Mouse (Mus musculus) retina, postnatal 7 days (tissue): ENCODE measurements around the gene 3110040M04Rik.

Experiments used
- DNase-seq: peaks from one replicate; pipeline ENCODE4 v3.0.0-alpha.2; 2012; ENCODE audit warnings: low read depth, low spot score

3110040M04Rik gene

GRCm38 (mm10) chr1:151233756-151234155, 29.8 kb downstream of the 3110040M04Rik start:
- DNase-seq: no peak

DNA sequence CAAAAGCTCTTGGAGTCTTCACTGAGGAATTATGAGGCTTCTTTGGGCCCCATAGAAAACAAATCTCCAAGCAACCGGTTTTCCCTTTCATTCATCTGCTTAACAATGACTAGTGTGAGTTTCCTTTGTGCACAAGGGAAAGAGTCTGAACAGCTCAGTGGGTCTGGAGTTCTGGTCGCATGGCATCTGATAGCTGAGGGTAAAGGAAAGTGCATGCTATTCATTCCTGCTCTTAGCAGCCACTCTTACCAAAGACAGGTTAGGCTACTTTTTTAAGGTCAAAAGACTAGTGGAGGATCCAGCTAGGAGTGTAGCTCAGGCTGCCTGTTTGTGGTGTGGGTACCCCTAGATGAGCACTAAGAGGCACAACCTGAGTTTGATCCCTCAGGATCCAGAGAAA, 31.7 kb downstream of the 3110040M04Rik start:
- DNase-seq: no peak

GRCm38 (mm10) chr1:151236141-151236930, 32.4 kb downstream of the 3110040M04Rik start:
- no peak for DNase-seq

GRCm38 (mm10) chr1:151237780-151238179, 33.9 kb downstream of the 3110040M04Rik start:
- DNase-seq: no peak

DNA sequence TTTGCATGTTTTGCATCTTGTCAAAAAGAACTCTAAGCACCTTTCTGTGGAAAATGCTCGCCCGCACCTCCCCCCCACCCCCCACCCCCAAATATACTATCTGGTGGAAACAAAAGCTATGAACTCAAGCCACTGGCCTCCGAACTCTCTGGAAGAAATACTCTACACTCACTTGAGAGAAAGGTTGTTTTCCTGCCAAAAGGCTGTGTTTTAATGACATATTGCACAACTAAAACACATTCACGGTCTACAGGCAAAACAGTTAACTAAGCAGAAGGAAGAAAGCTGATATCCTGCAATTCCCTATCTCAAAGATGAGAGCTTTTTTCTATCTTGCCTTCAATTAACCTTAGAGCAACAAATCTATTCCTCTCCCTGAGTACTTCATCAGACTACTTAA, 39.4 kb downstream of the 3110040M04Rik start:
- DNase-seq: no peak

DNA sequence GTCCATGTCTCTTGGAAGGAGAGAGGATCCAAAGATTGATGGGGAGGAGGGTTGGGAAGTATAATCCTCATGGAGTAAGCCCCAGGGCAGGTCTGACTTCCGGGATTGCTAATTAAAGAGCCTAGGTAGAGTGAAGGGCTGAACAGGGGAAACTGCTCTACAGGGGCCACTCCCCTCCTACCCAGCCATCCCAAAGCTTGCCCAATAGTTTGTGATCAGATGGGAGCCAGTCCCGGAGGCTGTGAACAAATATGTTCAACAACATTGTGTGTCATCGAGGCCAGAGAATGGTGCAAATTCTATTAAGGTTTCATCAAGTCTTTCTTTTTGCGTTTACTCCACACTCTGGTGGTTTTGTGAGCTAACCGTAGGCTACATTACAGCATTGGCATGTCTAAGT, 40.1 kb downstream of the 3110040M04Rik start:
- DNase-seq: no peak

DNA sequence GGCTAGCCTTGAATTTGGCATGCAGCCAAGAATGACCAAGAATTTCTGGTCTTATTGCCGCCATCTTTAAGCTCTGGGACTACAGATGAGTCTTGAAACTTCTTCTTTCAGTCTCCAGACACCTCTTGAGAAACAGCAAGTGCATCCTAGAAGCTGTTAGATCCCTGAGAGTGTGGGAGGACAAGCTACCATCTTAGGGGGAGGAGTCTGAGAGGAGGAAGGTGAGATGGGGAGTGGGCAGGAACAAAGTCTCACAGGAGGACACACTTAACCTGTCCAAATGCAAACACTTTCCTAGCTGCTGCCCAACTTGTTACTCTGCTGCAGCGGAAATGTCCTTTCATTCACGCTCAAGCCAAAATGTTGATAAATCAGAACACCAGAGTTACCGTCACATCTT, 40.8 kb downstream of the 3110040M04Rik start:
- DNase-seq: no peak

GRCm38 (mm10) chr1:151245165-151245564, 41.2 kb downstream of the 3110040M04Rik start:
- no peak for DNase-seq

- DNase-seq: no peak
Measured at GRCm38 (mm10) chr1:151245846-151246245, 41.9 kb downstream of the 3110040M04Rik start.

GRCm38 (mm10) chr1:151250109-151250508, 46.2 kb downstream of the 3110040M04Rik start:
- no peak for DNase-seq

- no peak for DNase-seq
Measured at GRCm38 (mm10) chr1:151250529-151251193, 46.7 kb downstream of the 3110040M04Rik start.

DNA sequence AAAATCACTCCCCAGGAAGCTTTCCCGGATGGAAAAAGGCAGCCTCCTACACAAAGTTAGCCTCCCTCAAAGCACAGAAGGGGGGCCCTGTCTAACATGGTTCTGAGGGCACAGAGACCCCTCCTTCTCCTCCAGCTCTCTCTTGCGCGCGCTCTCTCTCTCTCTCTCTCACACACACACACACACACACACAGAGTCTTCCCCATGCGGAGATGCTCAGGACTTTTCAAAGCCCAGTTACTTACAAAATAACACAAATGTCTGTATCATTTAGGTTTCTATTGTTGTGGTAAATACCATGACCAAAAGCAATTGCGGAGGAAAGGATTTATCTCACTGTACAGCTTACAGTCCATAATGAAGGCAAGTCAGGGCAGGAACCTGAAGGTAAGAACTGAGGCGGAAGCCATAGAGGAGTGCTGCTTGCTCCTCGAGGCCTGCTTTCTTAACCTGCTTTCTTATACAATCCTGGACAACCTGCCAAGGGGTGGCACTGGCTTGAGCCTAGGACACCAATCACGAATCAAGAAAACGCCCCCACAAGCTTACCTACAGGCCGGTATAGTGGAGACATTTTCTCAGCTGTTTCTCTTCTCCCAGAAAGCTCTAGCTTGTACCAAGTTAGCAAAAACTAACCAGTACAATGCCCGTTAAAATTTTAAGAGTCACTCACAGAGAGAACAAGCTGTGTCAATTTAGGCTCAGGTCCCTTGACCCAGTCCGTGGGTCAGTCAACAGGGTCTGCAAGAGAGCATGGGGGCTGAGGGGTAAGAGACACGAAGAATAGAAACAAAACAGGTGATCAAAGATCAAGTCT, 47.5 kb downstream of the 3110040M04Rik start:
- DNase-seq: no peak
